Mouse (Mus musculus) G1E (cell line): Measurements from ENCODE around the gene Zfp644. TPM values are rescaled to one million over a fixed set of nuclear protein-coding genes. Genes with fewer than 3 reads are reported as not detected.

ENCODE experiments used
- ATAC-seq: 2 replicates; pipeline ENCODE4 v1.8.0; 2016; ENCODE audit warnings: mild to moderate bottlenecking; ENCODE audit not compliant: insufficient number of reproducible peaks, poor library complexity, low FRiP score, severe bottlenecking; ENCODE audit errors: extremely low read depth
- DNase-seq: peaks from one replicate; pipeline ENCODE4 v3.0.0; 2012; ENCODE audit warnings: low spot score
- H3K27me3 ChIP-seq: 2 replicates; pipeline ENCODE4 v1.6.1; 2012; ENCODE audit warnings: mild to moderate bottlenecking, low read length, inconsistent platforms; ENCODE audit not compliant: insufficient read depth
- H3K36me3 ChIP-seq: replicated peaks from 2 replicates; pipeline ENCODE3; 2012; ENCODE audit warnings: mild to moderate bottlenecking, inconsistent platforms
- H3K4me1 ChIP-seq: 2 replicates; pipeline ENCODE4 v1.6.1; 2012; ENCODE audit warnings: low read depth, low read length, inconsistent platforms, mixed read lengths; ENCODE audit not compliant: insufficient read depth
- H3K4me3 ChIP-seq: 2 replicates; pipeline ENCODE4 v1.5.1; 2012; ENCODE audit warnings: low read depth, mild to moderate bottlenecking, inconsistent platforms, low read length, moderate library complexity, mixed read lengths
- H3K9me3 ChIP-seq: replicated peaks from 2 replicates; pipeline ENCODE4 v1.6.1; 2012; ENCODE audit warnings: inconsistent platforms
- CTCF ChIP-seq: IDR thresholded peaks from 2 replicates; pipeline ENCODE4 v1.5.1; 2012; ENCODE audit warnings: low read depth, low read length, inconsistent platforms, mixed read lengths
- GATA1 ChIP-seq: IDR thresholded peaks from 2 replicates; pipeline ENCODE4 v1.6.1; 2012; ENCODE audit warnings: borderline replicate concordance, low read length, inconsistent platforms, mixed read lengths
- GATA2 ChIP-seq: IDR thresholded peaks from 2 replicates; pipeline ENCODE4 v1.6.1; 2012; ENCODE audit warnings: low read depth, low read length, inconsistent platforms, borderline replicate concordance
- POLR2AphosphoS5 ChIP-seq: IDR thresholded peaks from 2 replicates; pipeline ENCODE4 v1.6.1; 2012; ENCODE audit warnings: low read depth, low read length, inconsistent platforms; ENCODE audit not compliant: insufficient replicate concordance
- TAL1 ChIP-seq: conservative IDR thresholded peaks from 2 replicates; pipeline ENCODE4 v1.6.1; 2012; ENCODE audit warnings: low read depth, low read length, inconsistent platforms, mixed read lengths
- polyA plus RNA-seq: library from polyadenylated mRNA; stranded (reverse); fragments of >175 nt; gene quantifications from 2 replicates; pipeline ENCODE4 v1.2.3, GENCODE M21; 2012
- total RNA-seq, 2 experiments: library from RNA; stranded (forward) in 1 of 2; stranded (reverse) in 1 of 2; fragments of 200-1000 nt in 1 of 2; fragments of >200 nt in 1 of 2; fragmentation: Nextera tagmentation in 1 of 2; gene quantifications; 2 replicates each; pipeline ENCODE4 v1.2.3; 2014 to 2017

Gene Zfp644
- 97.8 and 114 TPM in 2 replicates for total RNA-seq (2014; fragmentation: Nextera tagmentation)
- 75.4 and 83.8 TPM in 2 replicates for total RNA-seq (2017)
- polyA plus RNA-seq = 13.1 and 13.9 TPM in 2 replicates

GRCm38 (mm10) chr5:106696396-106697337 lies at the start of gene Zfp644:
Zfp644 (minus strand) TSS chr5:106697287.
- H3K4me1 ChIP-seq = peaks cover 38% of the 10 kb centered on the region
- peak; percentile 83 for ATAC-seq

GRCm38 (mm10) chr5:106739716-106740115 lies 42.6 kb upstream of the Zfp644 start:
- no peak for ATAC-seq

More at GRCm38 (mm10) chr5:106696396-106697337, at the start of gene Zfp644:
- peaks cover 23% of the 10 kb centered on the region for H3K36me3 ChIP-seq
- H3K27me3 ChIP-seq = peaks cover 3% of the 10 kb centered on the region; the same call in 1 of the 2 replicates
- no peak for TF ChIP-seq CTCF
- no peak for TF ChIP-seq GATA2
- TF ChIP-seq GATA1 = no peak
- TF ChIP-seq POLR2AphosphoS5 = no peak
- no peak for TF ChIP-seq TAL1
- no peaks in the 10 kb centered on the region for H3K9me3 ChIP-seq
- peak within 1 kb of the TSS; percentile 83 for H3K4me3 ChIP-seq
- DNase-seq = peak; percentile 87

GRCm38 (mm10) chr5:106723487-106723886 lies 26.4 kb upstream of the Zfp644 start:
- Histone ChIP-seq H3K9me3 (no peaks in the 10 kb centered on the region), H3K4me3 (no peak overlapping the region), H3K4me1 (no peaks in the 10 kb centered on the region), H3K36me3 (no peaks in the 10 kb centered on the region), H3K27me3 (no peaks in the 10 kb centered on the region)
- DNase-seq (no peak), ATAC-seq (no peak)
- TF ChIP-seq GATA1 (no peak), CTCF (no peak), TAL1 (no peak), GATA2 (no peak), POLR2AphosphoS5 (no peak)

More at GRCm38 (mm10) chr5:106739716-106740115, 42.6 kb upstream of the Zfp644 start:
- peaks cover 3% of the 10 kb centered on the region; the same call in 1 of the 2 replicates for H3K27me3 ChIP-seq
- TF ChIP-seq GATA2 = no peak
- TF ChIP-seq CTCF = no peak
- TF ChIP-seq GATA1 = no peak
- TF ChIP-seq TAL1 = no peak
- TF ChIP-seq POLR2AphosphoS5 = no peak
- H3K9me3 ChIP-seq = no peaks in the 10 kb centered on the region
- no peaks in the 10 kb centered on the region for H3K36me3 ChIP-seq
- DNase-seq = no peak
- no peaks in the 10 kb centered on the region for H3K4me1 ChIP-seq
- no peak overlapping the region for H3K4me3 ChIP-seq

DNA sequence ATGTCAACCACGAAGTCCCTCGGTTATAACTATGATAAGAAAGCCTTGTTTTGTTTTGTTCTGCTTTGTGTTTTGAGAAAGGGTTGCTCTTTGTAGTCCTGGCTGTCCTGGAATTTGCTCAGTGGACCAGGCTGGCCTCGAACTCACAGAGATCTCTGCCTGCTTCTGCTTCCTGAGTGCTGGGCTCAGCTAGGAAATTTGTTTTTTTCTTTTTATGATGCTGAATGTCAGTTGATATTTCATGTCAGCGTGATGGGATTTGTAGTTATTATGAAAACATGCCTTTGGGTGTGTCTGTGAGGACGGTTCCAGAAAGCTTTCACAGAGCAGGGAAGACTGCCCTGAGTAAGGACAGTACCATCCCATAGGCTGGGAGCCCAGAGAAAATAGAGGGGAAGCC lies 25.7 kb upstream of the Zfp644 start:
- ATAC-seq = no peak

DNA sequence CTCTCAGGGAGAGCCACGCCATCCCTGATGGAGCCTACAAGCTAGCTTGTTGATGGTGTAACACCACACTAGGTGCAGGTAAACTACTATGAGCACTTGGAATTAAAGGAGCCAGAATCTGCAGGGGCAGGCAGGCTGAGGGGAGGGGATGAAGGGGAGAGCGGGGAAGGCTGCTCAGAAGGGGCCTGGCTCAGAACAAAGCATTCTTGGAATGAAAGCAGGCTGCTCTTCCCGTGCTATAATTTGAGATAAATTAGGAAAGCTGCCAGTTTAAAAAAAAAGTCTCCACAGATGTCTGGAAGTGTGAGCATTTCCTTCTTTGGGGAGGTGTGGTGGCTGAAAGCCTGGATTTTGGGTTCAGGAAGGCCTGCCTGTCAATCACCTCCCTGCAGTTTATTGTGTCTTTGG lies 14.8 kb upstream of the Zfp644 start:
- H3K4me1 ChIP-seq = peaks cover 33% of the 10 kb centered on the region
- H3K27me3 ChIP-seq = no peaks in the 10 kb centered on the region
- TF ChIP-seq POLR2AphosphoS5 = no peak
- no peak for ATAC-seq
- H3K4me3 ChIP-seq = no peak overlapping the region
- no peak for DNase-seq
- H3K9me3 ChIP-seq = no peaks in the 10 kb centered on the region
- no peaks in the 10 kb centered on the region for H3K36me3 ChIP-seq

More for the DNA sequence above, 25.7 kb upstream of the Zfp644 start:
- no peak for DNase-seq
- TF ChIP-seq GATA1 (no peak), GATA2 (no peak), CTCF (no peak), TAL1 (no peak), POLR2AphosphoS5 (no peak)
- H3K4me1 ChIP-seq = no peaks in the 10 kb centered on the region
- no peaks in the 10 kb centered on the region for H3K9me3 ChIP-seq
- H3K36me3 ChIP-seq = no peaks in the 10 kb centered on the region
- no peak overlapping the region for H3K4me3 ChIP-seq
- no peaks in the 10 kb centered on the region for H3K27me3 ChIP-seq

- no peak for TF ChIP-seq POLR2AphosphoS5
- TF ChIP-seq CTCF = no peak
- no peak for TF ChIP-seq TAL1
- no peak overlapping the region for H3K4me3 ChIP-seq
- H3K4me1 ChIP-seq = peaks cover 37% of the 10 kb centered on the region
- no peaks in the 10 kb centered on the region for H3K36me3 ChIP-seq
- no peaks in the 10 kb centered on the region for H3K9me3 ChIP-seq
- no peak for DNase-seq
- ATAC-seq = no peak
- no peaks in the 10 kb centered on the region for H3K27me3 ChIP-seq
These were observed 14.2 kb upstream of the Zfp644 start for GRCm38 (mm10) chr5:106711220-106711726.
